Mouse (Mus musculus) liver, embryonic 12.5 days (tissue): ENCODE measurements around the gene Taf3. TPM values are rescaled to one million over a fixed set of nuclear protein-coding genes. Genes with fewer than 3 reads are reported as not detected.

ENCODE experiments used
- ATAC-seq: fragments of 200-750 bp; cut with Nextera tagmentation; 2 replicates; pipeline ENCODE4 v1.8.0; 2017; ENCODE audit warnings: moderate number of reproducible peaks, mild to moderate bottlenecking, moderate library complexity
- H3K27ac ChIP-seq: fragments of 300-500 bp; sonication (generic); 2 replicates; pipeline ENCODE4 v1.5.1; 2016; ENCODE audit warnings: mild to moderate bottlenecking
- H3K27me3 ChIP-seq: fragments of 300-500 bp; sonication (generic); replicated peaks from 2 replicates; pipeline ENCODE4 v1.6.1; 2016; ENCODE audit warnings: mild to moderate bottlenecking, moderate library complexity
- H3K36me3 ChIP-seq: fragments of 300-500 bp; sonication (generic); 2 replicates; pipeline ENCODE4 v1.6.1; 2016; ENCODE audit warnings: mild to moderate bottlenecking, moderate library complexity
- H3K4me1 ChIP-seq: fragments of 300-500 bp; sonication (generic); 2 replicates; pipeline ENCODE4 v1.6.1; 2016
- H3K4me2 ChIP-seq: fragments of 300-500 bp; sonication (generic); 2 replicates; pipeline ENCODE4 v1.6.1; 2016; ENCODE audit warnings: mild to moderate bottlenecking, moderate library complexity
- H3K4me3 ChIP-seq: fragments of 300-500 bp; sonication (generic); 2 replicates; pipeline ENCODE4 v1.5.1; 2016; ENCODE audit warnings: mild to moderate bottlenecking, moderate library complexity
- H3K9ac ChIP-seq: fragments of 300-500 bp; sonication (generic); 2 replicates; pipeline ENCODE4 v1.6.1; 2016; ENCODE audit warnings: mild to moderate bottlenecking, moderate library complexity
- H3K9me3 ChIP-seq: fragments of 300-500 bp; sonication (generic); replicated peaks from 2 replicates; pipeline ENCODE4 v1.6.1; 2016; ENCODE audit warnings: mild to moderate bottlenecking, moderate library complexity
- WGBS: fragments of 180-500 bp; shearing (Covaris S2); methylation state at CpG from one replicate; pipeline ENCODE4 v1.1.7; 2016; ENCODE audit not compliant: insufficient replicate concordance; 5-methylcytosine and 5-hydroxymethylcytosine counted together
- polyA plus RNA-seq: library from polyadenylated mRNA; unstranded; fragments of >200 nt; fragmentation: Nextera tagmentation; extraction: Ambion mirVana; gene quantifications from 2 replicates; pipeline ENCODE4 v1.2.1, GENCODE M21; 2016

Taf3 gene
- polyA plus RNA-seq, 1 experiment from 2014 or later: 10.0 TPM

DNA sequence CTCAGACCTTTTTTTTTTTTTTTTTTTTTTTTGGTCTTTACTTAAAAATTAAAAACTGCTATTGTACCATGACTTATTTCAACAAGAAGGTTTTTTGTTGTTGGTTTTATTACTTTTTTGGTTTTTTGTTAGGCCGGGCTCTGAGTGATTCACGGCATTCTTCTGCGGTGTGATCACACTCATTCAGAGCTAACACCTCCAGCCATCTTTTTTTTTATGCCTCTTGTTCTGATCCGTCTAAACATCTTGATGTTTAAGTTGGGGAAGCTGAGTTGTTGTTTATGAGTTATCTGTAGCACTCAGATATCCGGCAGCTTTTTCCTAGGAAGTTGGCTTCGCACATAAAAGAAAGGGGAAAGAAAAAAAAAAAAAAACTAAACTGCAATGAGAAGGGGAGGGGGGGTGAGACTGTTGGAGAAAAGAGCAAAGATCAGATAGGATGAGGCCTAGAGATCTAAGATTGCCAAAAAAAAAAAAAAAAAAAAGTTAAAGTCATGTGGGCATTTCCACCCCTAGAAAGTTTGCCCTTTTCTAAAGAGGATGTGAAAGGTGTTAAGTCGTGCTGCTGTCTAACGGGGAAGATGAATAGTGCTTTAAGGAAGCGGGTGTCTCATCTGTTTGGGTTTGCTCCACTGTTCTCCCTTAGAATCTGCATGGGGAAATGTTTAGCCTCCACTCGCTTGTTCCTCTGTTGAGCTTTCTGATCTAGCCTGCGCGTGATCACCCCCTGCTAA, 181.1 kb downstream of the Taf3 start:
- 36% methylated on average over 12 of the region's 12 CpGs for WGBS
- H3K9ac ChIP-seq: no peak overlapping the region
- no peaks in the 10 kb centered on the region for H3K36me3 ChIP-seq
- H3K4me2 ChIP-seq: no peak overlapping the region
- no peak for ATAC-seq
- H3K9me3 ChIP-seq: no peaks in the 10 kb centered on the region
- no peak overlapping the region for H3K4me3 ChIP-seq
- H3K27ac ChIP-seq: no peak overlapping the region
- 0 out of 2 replicates have a peak, but pooled peaks cover 13% of the 10 kb centered on the region for H3K4me1 ChIP-seq
- H3K27me3 ChIP-seq: peaks cover 41% of the 10 kb centered on the region

Other genes with a start within 250 kb of the Taf3 start
- not detected in 2 replicates for gene 4930412O13Rik, start 167.3 kb downstream of the Taf3 start, polyA plus RNA-seq
- 0.37 TPM in 1 of 2 replicates, not detected in the other for gene 9230102O04Rik, start 159.1 kb downstream of the Taf3 start, polyA plus RNA-seq
- 2.0 and 2.1 TPM in 2 replicates for gene Gata3, start 158.6 kb downstream of the Taf3 start, polyA plus RNA-seq
- gene Atp5c1, start 31.9 kb upstream of the Taf3 start, polyA plus RNA-seq: 409 and 425 TPM in 2 replicates
- gene Kin, start 32.0 kb upstream of the Taf3 start, polyA plus RNA-seq: 23.5 and 24.2 TPM in 2 replicates
- 230 and 235 TPM in 2 replicates for gene Itih2, start 82.8 kb upstream of the Taf3 start, polyA plus RNA-seq
- gene Itih5, start 105.0 kb upstream of the Taf3 start, polyA plus RNA-seq: 4.6 and 5.1 TPM in 2 replicates